Mouse (Mus musculus) T-cell, adult 2 months (primary cell): ENCODE data around the gene Map3k13.
A peak's percentile ranks its signal among the peaks of the same experiment; 100 is the strongest.
"Not testable (repeated sequence)": the region's sequence is repeated elsewhere in the genome, so short reads cannot be mapped to it uniquely, and the experiment has no call there.

Experiments
- DNase-seq: peaks from one replicate; pipeline ENCODE4 v3.0.0; 2022; ENCODE audit warnings: low spot score

Gene Map3k13

GRCm38 (mm10) chr16:21906902-21907301 is 112.8 kb downstream of the Map3k13 start:
- DNase-seq, result no peak

GRCm38 (mm10) chr16:21908906-21909305 is 114.8 kb downstream of the Map3k13 start:
- DNase-seq, result not testable (repeated sequence)

GRCm38 (mm10) chr16:21913347-21913746 is 119.2 kb downstream of the Map3k13 start:
- DNase-seq, result no peak

GRCm38 (mm10) chr16:21916681-21917080 is 122.5 kb downstream of the Map3k13 start:
- no peak for DNase-seq

- no peak for DNase-seq
Observed at GRCm38 (mm10) chr16:21928471-21928870, 134.3 kb downstream of the Map3k13 start.

- peak; percentile 87 for DNase-seq
Observed at GRCm38 (mm10) chr16:21946761-21947715, 152.9 kb downstream of the Map3k13 start, which contains the start of gene Tmem41a. Gene Tmem41a (minus strand): TSS chr16:21947552.

GRCm38 (mm10) chr16:21955591-21955990 is 161.4 kb downstream of the Map3k13 start:
- no peak for DNase-seq

- DNase-seq, result no peak
Observed at GRCm38 (mm10) chr16:21965576-21965975, 171.4 kb downstream of the Map3k13 start.

- no peak for DNase-seq
Observed at GRCm38 (mm10) chr16:21969874-21970273, 175.7 kb downstream of the Map3k13 start.

- no peak for DNase-seq
Observed at GRCm38 (mm10) chr16:21970536-21970935, 176.4 kb downstream of the Map3k13 start.

GRCm38 (mm10) chr16:21971446-21971845 is 177.3 kb downstream of the Map3k13 start:
- DNase-seq, result no peak

- no peak for DNase-seq
Observed at GRCm38 (mm10) chr16:21976203-21976602, 182.1 kb downstream of the Map3k13 start.

- DNase-seq, result no peak
Observed at GRCm38 (mm10) chr16:21977347-21977746, 183.2 kb downstream of the Map3k13 start.
